Mouse (Mus musculus): ENCODE data around the gene Vezf1.
A peak's percentile ranks its signal among the peaks of the same experiment; 100 is the strongest.

The Vezf1 gene

GRCm38 (mm10) chr11:88097173-88097572 lies 29.1 kb downstream of the Vezf1 start:
- no peak for DNase-seq (ENCODE audit: extremely low read depth, insufficient read length, low spot score)

GRCm38 (mm10) chr11:88098021-88098729 lies 30.1 kb downstream of the Vezf1 start, which contains the start of gene Cuedc1:
Gene Cuedc1 (plus strand): TSS chr11:88098058.
- no peak for DNase-seq (ENCODE audit: extremely low read depth, insufficient read length, low spot score)

DNA sequence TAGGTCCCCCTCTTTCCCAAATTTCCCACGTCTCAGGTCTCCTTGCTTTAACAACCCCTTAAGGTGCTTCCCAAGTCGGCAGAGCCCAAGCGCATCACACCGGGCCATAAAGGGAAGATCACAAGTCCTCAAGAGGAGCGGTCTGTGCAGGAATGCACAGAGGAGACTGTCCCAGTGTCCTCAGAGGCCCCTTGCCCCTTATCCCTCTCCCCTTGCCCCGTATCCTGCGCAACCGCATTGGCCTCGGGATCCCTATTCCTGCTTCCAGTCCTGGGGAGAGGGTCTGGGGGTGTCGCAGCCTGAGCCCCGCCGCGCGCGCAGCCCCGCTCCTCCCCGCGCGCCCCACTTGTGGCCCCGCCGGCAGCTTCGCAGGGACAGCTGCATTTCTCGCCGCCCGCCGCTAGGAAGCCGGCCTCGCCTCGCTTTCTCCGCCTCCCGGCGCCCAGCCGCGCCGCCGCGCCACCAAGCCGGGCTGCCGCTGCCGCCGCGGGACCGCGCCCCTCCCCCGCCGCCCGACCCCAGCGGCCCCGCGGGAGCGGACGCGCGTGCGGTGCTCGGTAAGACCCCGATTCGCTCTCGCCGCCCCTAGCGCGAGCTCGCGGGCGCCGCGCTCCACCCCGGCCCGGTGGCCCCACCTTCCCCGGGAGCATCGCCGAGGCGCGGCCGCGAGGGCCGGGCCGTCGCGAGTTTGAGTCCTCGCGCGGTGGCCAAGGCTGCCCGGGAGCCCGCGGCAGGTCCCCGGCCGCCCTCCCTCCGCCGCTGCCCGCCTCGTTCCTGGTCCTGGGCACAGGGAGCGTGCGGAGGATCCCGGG lies 30.9 kb downstream of the Vezf1 start:
- peak; percentile 83 for DNase-seq (ENCODE audit: extremely low read depth, insufficient read length, low spot score)

GRCm38 (mm10) chr11:88099599-88100023 lies 31.5 kb downstream of the Vezf1 start:
- peak; percentile 79 for DNase-seq (ENCODE audit: extremely low read depth, insufficient read length, low spot score)

DNA sequence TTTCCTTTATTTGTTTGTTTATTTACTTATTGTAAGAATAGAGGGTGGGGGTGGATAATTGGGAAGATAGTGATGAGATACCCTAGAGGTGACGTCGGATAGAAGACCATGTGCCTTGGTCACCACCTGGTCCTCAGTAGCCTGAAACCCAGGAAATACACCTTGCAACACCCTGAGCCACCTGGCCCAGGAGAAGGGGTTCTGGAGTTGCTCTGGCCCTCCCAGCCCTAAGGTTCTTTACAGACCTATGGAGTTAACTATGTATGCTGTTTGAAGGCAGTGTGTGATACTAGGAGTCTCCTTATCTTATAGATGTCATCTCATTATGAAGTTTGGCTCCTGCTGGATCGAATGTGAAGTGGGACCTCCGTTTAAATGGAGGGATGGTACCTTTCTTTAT lies 32.1 kb downstream of the Vezf1 start:
- no peak for DNase-seq (ENCODE audit: extremely low read depth, insufficient read length, low spot score)

- DNase-seq (ENCODE audit: extremely low read depth, insufficient read length, low spot score): no peak
These were observed 35.3 kb downstream of the Vezf1 start for GRCm38 (mm10) chr11:88103214-88103941.

DNA sequence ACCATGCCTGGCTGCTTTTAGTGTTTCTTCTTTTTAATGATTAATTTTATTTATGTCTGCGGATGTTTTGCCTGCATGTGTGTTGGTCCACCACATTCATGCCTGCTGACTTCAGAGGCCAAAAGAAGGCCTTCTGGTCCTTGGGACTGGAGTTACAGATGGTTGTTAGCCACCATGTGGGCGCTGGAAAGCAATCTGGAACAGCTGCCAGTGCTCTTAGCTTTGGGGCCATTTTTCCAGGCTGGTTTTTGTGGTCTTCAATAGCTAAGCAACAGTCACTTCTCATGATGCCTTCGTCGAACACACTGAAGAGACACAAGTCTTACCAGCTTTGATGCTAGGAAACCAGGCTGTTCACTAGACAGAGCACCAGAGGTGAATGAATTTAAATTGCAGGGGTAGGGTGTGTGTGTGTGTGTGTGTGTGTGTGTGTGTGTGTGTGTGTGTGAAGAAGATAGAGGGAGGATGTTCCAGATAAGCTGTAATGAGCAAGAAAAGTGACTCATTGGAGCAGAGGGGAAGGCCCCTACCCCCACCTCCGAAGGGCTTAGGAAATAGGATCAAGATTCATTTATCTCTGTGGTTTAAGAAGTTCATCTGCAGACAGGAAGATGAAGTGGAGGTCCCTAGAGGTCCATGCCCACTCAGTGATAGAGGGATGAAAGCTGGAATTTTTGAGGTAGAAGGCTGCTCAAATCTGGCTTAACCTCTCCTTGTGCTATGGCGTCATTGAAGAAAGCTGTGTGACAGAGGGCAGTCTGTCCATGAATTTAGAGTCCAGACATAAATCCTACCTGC lies 37.6 kb downstream of the Vezf1 start:
- no peak for DNase-seq (ENCODE audit: extremely low read depth, insufficient read length, low spot score)

DNA sequence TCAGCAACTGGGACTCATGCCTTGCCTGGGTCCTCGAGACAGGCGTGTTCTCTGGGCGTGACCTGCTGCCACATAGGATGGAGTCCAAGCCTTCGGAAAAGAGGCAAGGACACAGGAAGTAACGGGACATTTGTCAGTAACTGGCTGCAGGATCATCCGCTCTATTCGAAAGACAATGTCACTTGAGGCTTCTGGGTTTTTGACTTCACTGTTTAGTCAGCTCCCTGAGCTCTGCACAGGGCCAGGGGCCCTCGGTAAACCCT lies 38.1 kb downstream of the Vezf1 start:
- DNase-seq (ENCODE audit: extremely low read depth, insufficient read length, low spot score): no peak

DNA sequence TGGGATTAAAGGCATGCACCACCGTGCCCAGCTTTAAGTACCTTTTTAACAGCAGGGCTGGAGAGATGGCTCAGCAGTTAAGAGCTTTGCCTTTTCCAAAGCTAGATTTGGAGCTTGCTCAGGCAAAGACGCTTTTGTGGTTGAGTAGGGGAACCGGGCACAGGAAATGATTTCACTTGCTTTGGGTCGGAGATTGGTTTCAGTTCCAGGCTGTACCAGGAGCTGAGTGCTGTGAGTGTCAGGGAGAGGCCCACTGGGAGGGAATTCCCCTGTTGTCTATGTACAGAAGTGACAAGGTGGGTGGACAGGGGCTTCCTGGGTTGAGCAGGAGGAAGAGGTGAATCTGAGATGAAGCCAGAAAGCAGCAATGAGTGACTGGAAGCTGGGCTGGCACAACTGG lies 39.3 kb downstream of the Vezf1 start:
- peak; percentile 48 for DNase-seq (ENCODE audit: extremely low read depth, insufficient read length, low spot score)

DNA sequence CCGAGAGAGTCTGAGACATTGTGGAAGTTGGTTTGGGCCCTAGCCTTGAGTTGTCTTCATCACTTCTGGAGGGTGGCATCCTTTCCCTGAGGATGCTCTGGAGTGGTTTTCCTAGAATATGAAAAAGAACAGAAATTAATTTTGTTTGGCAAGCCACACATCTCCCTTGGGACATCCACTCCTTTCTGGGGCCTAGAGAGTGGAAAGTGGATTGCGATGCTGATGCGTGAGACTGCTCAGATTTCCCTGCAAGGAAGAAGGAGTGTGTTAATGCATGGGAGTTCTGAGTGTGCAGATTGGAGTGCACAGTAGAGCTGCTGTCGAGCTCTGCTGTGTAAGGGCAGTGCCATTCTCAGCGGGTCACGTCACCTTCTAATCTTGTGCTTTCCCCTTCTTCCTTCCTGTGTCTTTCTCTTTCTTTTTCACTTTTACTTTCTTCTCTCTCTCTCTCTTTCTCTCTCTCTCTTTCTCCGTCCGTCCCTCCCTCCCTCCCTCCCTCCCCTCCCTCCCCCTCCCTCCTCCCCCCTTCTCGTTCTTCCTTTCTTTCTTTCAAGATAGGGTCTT lies 42.0 kb downstream of the Vezf1 start:
- peak; percentile 22 for DNase-seq (ENCODE audit: extremely low read depth, insufficient read length, low spot score)

- no peak for DNase-seq (ENCODE audit: extremely low read depth, insufficient read length, low spot score)
These were observed 44.0 kb downstream of the Vezf1 start for GRCm38 (mm10) chr11:88112078-88112477.

GRCm38 (mm10) chr11:88112677-88113333 lies 44.7 kb downstream of the Vezf1 start:
- DNase-seq (ENCODE audit: extremely low read depth, insufficient read length, low spot score): no peak

- no peak for DNase-seq (ENCODE audit: extremely low read depth, insufficient read length, low spot score)
These were observed 45.6 kb downstream of the Vezf1 start for GRCm38 (mm10) chr11:88113543-88114271.

- no peak for DNase-seq (ENCODE audit: extremely low read depth, insufficient read length, low spot score)
These were observed 46.8 kb downstream of the Vezf1 start for GRCm38 (mm10) chr11:88114871-88115301.

- DNase-seq (ENCODE audit: extremely low read depth, insufficient read length, low spot score): no peak
These were observed 48.5 kb downstream of the Vezf1 start for GRCm38 (mm10) chr11:88116568-88116967.

DNA sequence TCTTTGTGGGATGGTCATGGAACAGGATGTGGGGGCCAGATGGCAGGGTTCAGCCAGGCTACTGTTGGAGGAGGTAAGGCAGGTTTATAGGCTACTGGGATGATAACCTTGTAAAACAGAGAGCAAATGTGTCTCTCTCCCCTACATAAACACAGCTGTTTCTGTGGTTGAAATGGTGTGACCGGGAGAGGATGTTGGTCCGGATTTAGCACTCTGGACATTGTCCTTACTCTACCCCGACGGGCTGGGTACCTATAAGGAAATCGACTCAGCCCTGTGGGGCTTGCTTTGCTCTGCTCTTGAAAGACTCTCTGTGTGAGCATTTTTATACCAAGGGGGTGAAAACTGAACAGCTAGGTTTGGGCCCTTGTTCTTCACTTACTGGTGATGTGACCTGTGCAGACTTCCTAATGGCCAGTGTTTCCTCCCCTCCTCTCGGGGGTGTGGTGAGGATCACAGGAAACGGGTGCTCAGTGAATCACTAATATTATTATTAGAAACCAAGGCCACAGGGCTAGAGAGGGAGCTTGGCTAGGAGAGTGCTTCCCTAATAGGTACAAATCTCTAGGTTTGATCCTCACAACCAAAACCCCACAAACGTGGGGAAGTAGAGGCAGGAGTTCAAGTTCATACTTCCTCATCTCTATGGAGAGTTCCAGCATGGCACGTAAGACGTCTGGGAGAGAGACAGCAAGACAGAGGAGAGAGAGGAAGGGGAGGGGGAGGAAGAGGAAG lies 49.4 kb downstream of the Vezf1 start:
- DNase-seq (ENCODE audit: extremely low read depth, insufficient read length, low spot score): peak; percentile 39

GRCm38 (mm10) chr11:88118091-88118440 lies 50.0 kb downstream of the Vezf1 start:
- no peak for DNase-seq (ENCODE audit: extremely low read depth, insufficient read length, low spot score)

DNA sequence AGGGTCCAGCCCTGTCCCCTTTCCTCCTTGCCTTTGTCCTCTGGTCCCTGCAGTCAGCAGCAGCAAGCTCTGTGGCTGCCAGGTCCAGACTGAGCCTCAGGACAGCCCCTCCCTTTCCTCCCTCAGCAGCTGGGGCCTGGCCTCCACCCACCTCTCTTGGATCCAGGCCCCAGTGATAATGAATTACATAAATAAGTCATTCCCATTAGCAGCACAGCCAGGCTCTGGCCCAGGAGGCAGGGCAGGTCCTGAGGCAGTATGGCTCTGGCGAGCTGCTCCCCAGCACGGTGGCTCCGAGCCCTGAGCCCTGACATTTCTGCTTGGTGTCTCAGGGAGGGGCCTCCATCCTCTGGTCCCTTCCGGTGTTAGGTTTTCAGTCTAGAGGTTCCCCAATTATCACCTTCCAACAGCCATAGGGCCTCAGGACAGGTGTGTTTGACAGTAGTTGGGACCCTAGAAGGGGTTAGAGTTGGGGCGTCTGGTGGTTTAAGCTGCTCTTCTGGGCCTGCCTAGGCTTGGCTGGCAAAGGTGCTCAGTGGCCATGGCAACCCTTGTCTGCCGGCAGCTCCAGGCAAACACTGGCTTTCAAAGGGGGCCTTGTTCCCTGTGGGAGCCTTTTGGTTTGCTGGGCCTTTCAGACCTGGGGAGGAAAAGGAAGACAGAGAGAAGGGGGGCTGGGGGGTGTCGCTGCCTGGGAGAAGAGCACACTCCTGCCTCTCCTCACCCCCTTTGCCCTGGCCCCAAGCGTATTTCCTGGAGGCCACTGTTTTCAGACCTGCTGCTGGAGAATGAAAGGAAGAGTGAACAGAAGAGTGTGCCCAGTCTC lies 51.0 kb downstream of the Vezf1 start:
- peak; percentile 33 for DNase-seq (ENCODE audit: extremely low read depth, insufficient read length, low spot score)
